In genomic region chr11:88266311-88266710, GRCm38 (mm10) we compare ENCODE assay signal across 23 mouse cellular contexts. TPM values are rescaled to one million over a fixed set of nuclear protein-coding genes. Genes with fewer than 3 reads are reported as not detected.
DNase-seq lines count a peak whose midpoint lies in the region; ATAC-seq lines count a peak whose summit lies in the region.
"Had no signal": no experiment of that assay in that cellular context is flagged by ENCODE, and none has a peak within 500 bp of the region (broad histone marks: within the 10 kb centered on the region; RNA-seq: fewer than 3 reads in every experiment).

No protein-coding gene starts in this region.

- H3K9me3 ChIP-seq in midbrain, embryonic 10.5 days (replicated peaks): no peaks in the 10 kb centered on the region
- no peaks in the 10 kb centered on the region for H3K9me3 ChIP-seq in midbrain, embryonic 16.5 days (replicated peaks; ENCODE audit: control insufficient read depth, low read length, poor library complexity, severe bottlenecking)
- no peaks in the 10 kb centered on the region for H3K9me3 ChIP-seq in hindbrain, embryonic 11.5 days (ENCODE audit: control insufficient read depth, low read length)
- H3K9me3 ChIP-seq in midbrain, embryonic 15.5 days: no peaks in the 10 kb centered on the region
- H3K9me3 ChIP-seq: forebrain, embryonic 13.5 days; heart, embryonic 12.5 days; intestine, embryonic 15.5 days; kidney, embryonic 15.5 days; limb, embryonic 10.5 days; liver, embryonic 12.5 days; lung, embryonic 15.5 days; neural tube, embryonic 13.5 days had no signal

- peaks cover 22% of the 10 kb centered on the region for H3K27me3 ChIP-seq in midbrain, embryonic 10.5 days (ENCODE audit: low read depth, poor library complexity, severe bottlenecking)
- no peaks in the 10 kb centered on the region for H3K27me3 ChIP-seq in midbrain, embryonic 16.5 days (ENCODE audit: control insufficient read depth, insufficient read depth, low read depth, low read length)
- no peaks in the 10 kb centered on the region for H3K27me3 ChIP-seq in hindbrain, embryonic 11.5 days (ENCODE audit: control insufficient read depth, insufficient read depth, low read length)
- no peaks in the 10 kb centered on the region for H3K27me3 ChIP-seq in midbrain, embryonic 15.5 days (replicated peaks)
- H3K27me3 ChIP-seq: heart, embryonic 12.5 days; lung, embryonic 15.5 days; neural tube, embryonic 13.5 days had no signal

- H3K4me1 ChIP-seq in midbrain, embryonic 10.5 days: peaks cover 53% of the 10 kb centered on the region
- no peaks in the 10 kb centered on the region for H3K4me1 ChIP-seq in midbrain, embryonic 16.5 days (ENCODE audit: control insufficient read depth, insufficient read depth, low read length)
- H3K4me1 ChIP-seq in hindbrain, embryonic 11.5 days (replicated peaks; ENCODE audit: control insufficient read depth, insufficient read depth, low read length): peaks cover 5% of the 10 kb centered on the region; the same call in 1 of the 2 replicates
- peaks cover 13% of the 10 kb centered on the region for H3K4me1 ChIP-seq in midbrain, embryonic 15.5 days
- H3K4me1 ChIP-seq: heart, embryonic 12.5 days; intestine, embryonic 15.5 days; liver, embryonic 12.5 days had no signal

- no peak overlapping the region for H3K9ac ChIP-seq in midbrain, embryonic 16.5 days (ENCODE audit: low read depth, low read length)
- no peak overlapping the region; the same call in 1 of the 2 replicates for H3K9ac ChIP-seq in hindbrain, embryonic 11.5 days (ENCODE audit: low read depth, low read length)
- H3K9ac ChIP-seq in midbrain, embryonic 15.5 days: no peak overlapping the region
- H3K9ac ChIP-seq: forebrain, embryonic 13.5 days; heart, embryonic 12.5 days; intestine, embryonic 15.5 days; kidney, embryonic 15.5 days; liver, embryonic 12.5 days; lung, embryonic 15.5 days; neural tube, embryonic 13.5 days had no signal

- H3K36me3 ChIP-seq in midbrain, embryonic 10.5 days: no peaks in the 10 kb centered on the region
- H3K36me3 ChIP-seq in midbrain, embryonic 16.5 days (ENCODE audit: control insufficient read depth, insufficient read depth, low read length): no peaks in the 10 kb centered on the region
- H3K36me3 ChIP-seq in hindbrain, embryonic 11.5 days (ENCODE audit: control insufficient read depth, insufficient read depth, low read length): no peaks in the 10 kb centered on the region
- no peaks in the 10 kb centered on the region for H3K36me3 ChIP-seq in midbrain, embryonic 15.5 days (replicated peaks)
- H3K36me3 ChIP-seq: heart, embryonic 12.5 days; intestine, embryonic 15.5 days; kidney, embryonic 15.5 days; limb, embryonic 10.5 days; liver, embryonic 12.5 days; lung, embryonic 15.5 days; neural tube, embryonic 13.5 days had no signal

- no peak overlapping the region for H3K4me2 ChIP-seq in midbrain, embryonic 16.5 days (ENCODE audit: low read length)
- no peak overlapping the region for H3K4me2 ChIP-seq in hindbrain, embryonic 11.5 days (replicated peaks; ENCODE audit: low read depth, low read length)
- no peak overlapping the region for H3K4me2 ChIP-seq in midbrain, embryonic 15.5 days
- H3K4me2 ChIP-seq: forebrain, embryonic 13.5 days; heart, embryonic 12.5 days; intestine, embryonic 15.5 days; kidney, embryonic 15.5 days; liver, embryonic 12.5 days; lung, embryonic 15.5 days; neural tube, embryonic 13.5 days had no signal

- no peak for ATAC-seq in midbrain, embryonic 16.5 days
- ATAC-seq in hindbrain, embryonic 11.5 days (ENCODE audit: low FRiP score): no peak
- ATAC-seq in midbrain, embryonic 15.5 days (replicated peaks): no peak
- ATAC-seq: forebrain, embryonic 13.5 days; intestine, embryonic 15.5 days; liver, embryonic 12.5 days had no signal

- H3K27ac ChIP-seq in midbrain, embryonic 10.5 days (replicated peaks): peak overlapping the region; percentile 79
- H3K27ac ChIP-seq in midbrain, embryonic 16.5 days (ENCODE audit: low read length): no peak overlapping the region
- H3K27ac ChIP-seq in hindbrain, embryonic 11.5 days (ENCODE audit: low read depth, low read length): peak overlapping the region; percentile 8; the same call in 1 of the 2 replicates
- H3K27ac ChIP-seq in midbrain, embryonic 15.5 days: 0 out of 2 replicates have a peak overlapping the region, but pooled peaks have one; percentile 12
- H3K27ac ChIP-seq: forebrain, embryonic 13.5 days; intestine, embryonic 15.5 days; kidney, embryonic 15.5 days; limb, embryonic 10.5 days; liver, embryonic 12.5 days; lung, embryonic 15.5 days; neural tube, embryonic 13.5 days had no signal

- peak; percentile 48 to 68 for DNase-seq in cerebellum, postnatal 14 days
- no peak for DNase-seq in cerebellum, adult 9-11 months
- no peak for DNase-seq in midbrain, embryonic 10.5 days (ENCODE audit: low spot score)
- no peak for DNase-seq in hindbrain, embryonic 11.5 days (ENCODE audit: low spot score)
- no peak for DNase-seq in spleen, adult 18-20 months
- DNase-seq in gastrocnemius, postnatal 25 days: no peak
- DNase-seq: adrenal gland, postnatal 14 days; cerebellum, adult 8-10 months; embryo, embryonic 11 days; right cerebral cortex, postnatal 4 days had no signal

- WGBS in midbrain, embryonic 10.5 days: 76% methylated on average over 6 of the region's 6 CpGs
- 48% methylated on average over 6 of the region's 6 CpGs for WGBS in midbrain, embryonic 16.5 days
- 79% methylated on average over 6 of the region's 6 CpGs for WGBS in hindbrain, embryonic 11.5 days
- WGBS in midbrain, embryonic 15.5 days: 46% methylated on average over 6 of the region's 6 CpGs

- H3K4me3 ChIP-seq in midbrain, embryonic 10.5 days: no peak overlapping the region
- H3K4me3 ChIP-seq in midbrain, embryonic 16.5 days (ENCODE audit: low read depth, low read length): no peak overlapping the region
- H3K4me3 ChIP-seq in hindbrain, embryonic 11.5 days (ENCODE audit: low read depth, low read length): no peak overlapping the region
- H3K4me3 ChIP-seq in midbrain, embryonic 15.5 days: no peak overlapping the region
- H3K4me3 ChIP-seq: forebrain, embryonic 13.5 days; heart, embryonic 12.5 days; intestine, embryonic 15.5 days; kidney, embryonic 15.5 days; limb, embryonic 10.5 days; liver, embryonic 12.5 days; lung, embryonic 15.5 days; neural tube, embryonic 13.5 days had no signal

RNA-seq across cellular contexts. Expression of gene Ccdc182, which starts 27.5 kb away (rescaled TPM):
- polyA plus RNA-seq in midbrain, embryonic 10.5 days (2016; fragmentation: Nextera tagmentation; extraction: Ambion mirVana): 4.7 and 6.0 TPM in 2 replicates
- 0.17 TPM in 1 of 2 replicates, not detected in the other for polyA plus RNA-seq in midbrain, embryonic 16.5 days (2015; fragmentation: Nextera tagmentation; extraction: Ambion mirVana)
- polyA plus RNA-seq in hindbrain, embryonic 11.5 days (2014; fragmentation: Nextera tagmentation; extraction: Ambion mirVana): 9.8 and 10.0 TPM in 2 replicates
- 0.23 TPM in 2 replicates for polyA plus RNA-seq in midbrain, embryonic 15.5 days (2015; fragmentation: Nextera tagmentation; extraction: Ambion mirVana)
- not detected for total RNA-seq in gastrocnemius, postnatal 25 days (2021)
- total RNA-seq: adrenal gland, postnatal 14 days; CH12.LX; heart, postnatal 25 days had no signal
- polyA plus RNA-seq: gonadal fat pad, adult 2 months; heart, embryonic 12.5 days; intestine, embryonic 15.5 days; limb, embryonic 10.5 days had no signal

Comparison
In these comparisons a context has a peak if more than half of its experiments do, and no peak if none do; other contexts are left out.
1. DNase-seq: peak in cerebellum, postnatal 14 days (2 of 2); none in cerebellum, adult 9-11 months (single experiment), midbrain, embryonic 10.5 days (single experiment), hindbrain, embryonic 11.5 days (single experiment), spleen, adult 18-20 months (0 of 2) and gastrocnemius, postnatal 25 days (single experiment).